Mouse (Mus musculus): ENCODE data around the gene Ntn3. TPM values are rescaled to one million over a fixed set of nuclear protein-coding genes. Genes with fewer than 3 reads are reported as not detected.

Gene Ntn3
- polyA plus RNA-seq, 1 experiment from 2014 or later = 10.9 TPM

GRCm38 (mm10) chr17:24197032-24197824 lies 12.1 kb downstream of the Ntn3 start:
- H3K9me3 ChIP-seq (replicated peaks) = no peaks in the 10 kb centered on the region
- WGBS = 66% methylated on average over 15 of the region's 15 CpGs
- no peak overlapping the region for H3K27ac ChIP-seq
- H3K4me2 ChIP-seq (replicated peaks) = no peak overlapping the region
- no peak for ATAC-seq (ENCODE audit: low FRiP score)
- H3K36me3 ChIP-seq = no peaks in the 10 kb centered on the region
- no peaks in the 10 kb centered on the region for H3K27me3 ChIP-seq
- H3K9ac ChIP-seq = peak overlapping the region; percentile 29; the same call in 1 of the 2 replicates
- H3K4me1 ChIP-seq = peaks cover 19% of the 10 kb centered on the region
- no peak overlapping the region for H3K4me3 ChIP-seq

GRCm38 (mm10) chr17:24195349-24195748 lies 14.0 kb downstream of the Ntn3 start:
- Histone ChIP-seq H3K4me2 (replicated peaks) (no peak overlapping the region), H3K9me3 (replicated peaks) (no peaks in the 10 kb centered on the region), H3K27ac (no peak overlapping the region), H3K4me3 (no peak overlapping the region), H3K4me1 (peaks cover 15% of the 10 kb centered on the region), H3K9ac (no peak overlapping the region), H3K27me3 (no peaks in the 10 kb centered on the region), H3K36me3 (no peaks in the 10 kb centered on the region)
- 62% methylated on average over 2 of the region's 2 CpGs for WGBS
- no peak for ATAC-seq (ENCODE audit: low FRiP score)

- H3K27me3 ChIP-seq = no peaks in the 10 kb centered on the region
- H3K27ac ChIP-seq = no peak overlapping the region
- 0 out of 2 replicates have a peak, but pooled peaks cover 3% of the 10 kb centered on the region for H3K36me3 ChIP-seq
- H3K4me3 ChIP-seq = no peak overlapping the region
- H3K9ac ChIP-seq = no peak overlapping the region
- H3K9me3 ChIP-seq (replicated peaks) = no peaks in the 10 kb centered on the region
- 83% methylated on average over 5 of the region's 5 CpGs for WGBS
- no peak for ATAC-seq (ENCODE audit: low FRiP score)
- no peak overlapping the region for H3K4me2 ChIP-seq (replicated peaks)
- peaks cover 15% of the 10 kb centered on the region for H3K4me1 ChIP-seq
These were observed 15.6 kb downstream of the Ntn3 start for GRCm38 (mm10) chr17:24193769-24194168.

GRCm38 (mm10) chr17:24193268-24193667 lies 16.1 kb downstream of the Ntn3 start:
- 88% methylated on average over 8 of the region's 8 CpGs for WGBS
- Histone ChIP-seq H3K27ac (no peak overlapping the region), H3K27me3 (no peaks in the 10 kb centered on the region), H3K4me2 (replicated peaks) (no peak overlapping the region), H3K9ac (no peak overlapping the region), H3K4me1 (peaks cover 15% of the 10 kb centered on the region), H3K4me3 (no peak overlapping the region), H3K36me3 (0 out of 2 replicates have a peak, but pooled peaks cover 4% of the 10 kb centered on the region), H3K9me3 (replicated peaks) (no peaks in the 10 kb centered on the region)
- ATAC-seq (ENCODE audit: low FRiP score) = no peak

- Histone ChIP-seq H3K4me1 (peaks cover 15% of the 10 kb centered on the region), H3K9ac (no peak overlapping the region), H3K27ac (no peak overlapping the region), H3K27me3 (no peaks in the 10 kb centered on the region), H3K4me2 (replicated peaks) (no peak overlapping the region), H3K4me3 (no peak overlapping the region), H3K9me3 (replicated peaks) (no peaks in the 10 kb centered on the region), H3K36me3 (0 out of 2 replicates have a peak, but pooled peaks cover 4% of the 10 kb centered on the region)
- 77% methylated on average over 8 of the region's 8 CpGs for WGBS
- ATAC-seq (ENCODE audit: low FRiP score) = no peak
These were observed 16.5 kb downstream of the Ntn3 start for GRCm38 (mm10) chr17:24192848-24193247.

GRCm38 (mm10) chr17:24191481-24191880 lies 17.9 kb downstream of the Ntn3 start:
- Histone ChIP-seq H3K27ac (no peak overlapping the region), H3K9ac (no peak overlapping the region), H3K4me2 (replicated peaks) (no peak overlapping the region), H3K27me3 (no peaks in the 10 kb centered on the region), H3K4me1 (peaks cover 5% of the 10 kb centered on the region; the same call in 1 of the 2 replicates), H3K9me3 (replicated peaks) (no peaks in the 10 kb centered on the region), H3K4me3 (no peak overlapping the region), H3K36me3 (peaks cover 5% of the 10 kb centered on the region; the same call in 1 of the 2 replicates)
- no peak for ATAC-seq (ENCODE audit: low FRiP score)
- 86% methylated on average over 4 of the region's 4 CpGs for WGBS

- Histone ChIP-seq H3K9me3 (replicated peaks) (no peaks in the 10 kb centered on the region), H3K4me1 (peaks cover 5% of the 10 kb centered on the region; the same call in 1 of the 2 replicates), H3K27me3 (no peaks in the 10 kb centered on the region), H3K36me3 (peaks cover 10% of the 10 kb centered on the region; the same call in 1 of the 2 replicates), H3K4me3 (no peak overlapping the region), H3K4me2 (replicated peaks) (no peak overlapping the region), H3K27ac (no peak overlapping the region), H3K9ac (no peak overlapping the region)
- ATAC-seq (ENCODE audit: low FRiP score) = no peak
- WGBS = 87% methylated on average over 2 of the region's 2 CpGs
These were observed 18.4 kb downstream of the Ntn3 start for GRCm38 (mm10) chr17:24190934-24191333.

GRCm38 (mm10) chr17:24174259-24174658 lies 35.1 kb downstream of the Ntn3 start:
- Histone ChIP-seq H3K27ac (no peak overlapping the region), H3K9me3 (replicated peaks) (no peaks in the 10 kb centered on the region), H3K4me3 (no peak overlapping the region), H3K36me3 (no peaks in the 10 kb centered on the region), H3K4me2 (replicated peaks) (no peak overlapping the region), H3K9ac (no peak overlapping the region), H3K27me3 (peaks cover 5% of the 10 kb centered on the region; the same call in 1 of the 2 replicates), H3K4me1 (peaks cover 7% of the 10 kb centered on the region)
- 84% methylated on average over 3 of the region's 3 CpGs for WGBS
- no peak for ATAC-seq (ENCODE audit: low FRiP score)

GRCm38 (mm10) chr17:24173423-24173822 lies 35.9 kb downstream of the Ntn3 start:
- Histone ChIP-seq H3K4me1 (peaks cover 7% of the 10 kb centered on the region), H3K9ac (no peak overlapping the region), H3K9me3 (replicated peaks) (no peaks in the 10 kb centered on the region), H3K27ac (no peak overlapping the region), H3K4me3 (no peak overlapping the region), H3K27me3 (peaks cover 5% of the 10 kb centered on the region; the same call in 1 of the 2 replicates), H3K36me3 (no peaks in the 10 kb centered on the region), H3K4me2 (replicated peaks) (no peak overlapping the region)
- WGBS = 5% methylated on average over 3 of the region's 3 CpGs
- ATAC-seq (ENCODE audit: low FRiP score) = no peak

- no peak for ATAC-seq (ENCODE audit: low FRiP score)
- Histone ChIP-seq H3K27ac (no peak overlapping the region), H3K4me3 (no peak overlapping the region), H3K27me3 (peaks cover 5% of the 10 kb centered on the region; the same call in 1 of the 2 replicates), H3K9ac (no peak overlapping the region), H3K4me2 (replicated peaks) (no peak overlapping the region), H3K36me3 (0 out of 2 replicates have a peak, but pooled peaks cover 2% of the 10 kb centered on the region), H3K4me1 (peaks cover 20% of the 10 kb centered on the region), H3K9me3 (replicated peaks) (no peaks in the 10 kb centered on the region)
- 83% methylated on average over 4 of the region's 4 CpGs for WGBS
These were observed 37.6 kb downstream of the Ntn3 start for GRCm38 (mm10) chr17:24171738-24172137.

GRCm38 (mm10) chr17:24170729-24171128 lies 38.6 kb downstream of the Ntn3 start:
- no peak overlapping the region for H3K4me2 ChIP-seq (replicated peaks)
- no peak overlapping the region for H3K9ac ChIP-seq
- WGBS = 79% methylated on average over 5 of the region's 5 CpGs

GRCm38 (mm10) chr17:24170125-24170524 lies 39.2 kb downstream of the Ntn3 start:
- Histone ChIP-seq H3K9me3 (replicated peaks) (no peaks in the 10 kb centered on the region), H3K27ac (peak overlapping the region; percentile 95; the same call in 1 of the 2 replicates), H3K36me3 (peaks cover 7% of the 10 kb centered on the region; the same call in 1 of the 2 replicates), H3K4me2 (replicated peaks) (peak overlapping the region; percentile 87), H3K4me3 (peak overlapping the region; percentile 95), H3K4me1 (peaks cover 20% of the 10 kb centered on the region), H3K27me3 (peaks cover 5% of the 10 kb centered on the region; the same call in 1 of the 2 replicates), H3K9ac (peak overlapping the region; percentile 91)
- 68% methylated on average over 3 of the region's 3 CpGs for WGBS
- ATAC-seq (ENCODE audit: low FRiP score) = no peak

More at GRCm38 (mm10) chr17:24170729-24171128, 38.6 kb downstream of the Ntn3 start:
- H3K9me3 ChIP-seq (replicated peaks) = no peaks in the 10 kb centered on the region
- peaks cover 20% of the 10 kb centered on the region for H3K4me1 ChIP-seq
- 0 out of 2 replicates have a peak, but pooled peaks cover 6% of the 10 kb centered on the region for H3K36me3 ChIP-seq
- peaks cover 5% of the 10 kb centered on the region; the same call in 1 of the 2 replicates for H3K27me3 ChIP-seq
- H3K4me3 ChIP-seq = 0 out of 2 replicates have a peak overlapping the region, but pooled peaks have one; percentile 4
- no peak overlapping the region for H3K27ac ChIP-seq
- no peak for ATAC-seq (ENCODE audit: low FRiP score)

Measured in hindbrain, embryonic 12.5 days (tissue).